Mouse (Mus musculus) spleen, embryonic (tissue): ENCODE data around the gene Prom2.

ENCODE experiments used
- CTCF ChIA-PET: fragments of 350-600 bp; sonication (Branson Sonifier 250); formaldehyde crosslinking; loops from one replicate; lab custom pipeline; 2022; lab: Charles Lee

The Prom2 gene

GRCm38 (mm10) chr2:127484476-127485170 lies 56.6 kb downstream of the Prom2 start:
- CTCF ChIA-PET: no interaction called here

DNA sequence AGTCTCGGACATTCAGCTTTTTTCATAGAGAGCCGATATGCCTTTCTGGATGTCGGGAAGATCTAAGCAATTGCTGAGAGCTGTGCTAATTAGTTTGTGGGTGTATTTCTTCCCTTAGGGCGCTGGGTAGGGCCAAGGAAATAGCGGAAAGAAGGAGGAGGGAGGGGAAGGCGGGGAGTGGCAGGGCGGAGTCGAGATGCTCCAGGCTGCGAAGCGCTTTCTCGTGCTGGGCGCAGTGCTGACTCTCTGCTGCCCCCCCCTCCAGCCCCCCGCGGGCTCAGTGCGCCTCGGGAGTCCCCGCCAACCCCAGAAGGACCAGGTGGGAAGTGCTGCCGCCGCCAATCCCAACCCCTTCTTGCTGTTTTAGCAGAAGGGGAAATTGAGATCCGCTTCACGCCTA lies 58.3 kb downstream of the Prom2 start:
- CTCF ChIA-PET: no interaction called here

DNA sequence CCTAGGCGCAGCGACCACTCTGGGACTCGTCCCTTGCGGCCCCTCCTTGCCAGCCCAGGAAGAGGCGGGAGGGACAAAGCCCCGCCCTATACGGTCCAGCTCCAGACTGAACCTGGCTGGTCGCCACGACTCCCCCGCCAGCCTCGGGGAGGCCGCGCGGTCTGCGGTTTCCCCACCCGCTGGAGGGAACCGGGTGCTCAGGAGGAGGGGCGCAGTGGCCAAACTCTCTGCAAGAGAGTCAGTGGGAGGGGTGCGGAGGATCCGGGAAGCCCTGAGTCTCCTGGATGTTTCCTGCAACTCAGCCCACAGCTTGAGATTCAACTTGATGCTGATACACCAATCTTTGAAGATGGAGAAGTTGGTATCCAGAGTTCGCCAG lies 58.7 kb downstream of the Prom2 start:
- CTCF ChIA-PET: no interaction called here

DNA sequence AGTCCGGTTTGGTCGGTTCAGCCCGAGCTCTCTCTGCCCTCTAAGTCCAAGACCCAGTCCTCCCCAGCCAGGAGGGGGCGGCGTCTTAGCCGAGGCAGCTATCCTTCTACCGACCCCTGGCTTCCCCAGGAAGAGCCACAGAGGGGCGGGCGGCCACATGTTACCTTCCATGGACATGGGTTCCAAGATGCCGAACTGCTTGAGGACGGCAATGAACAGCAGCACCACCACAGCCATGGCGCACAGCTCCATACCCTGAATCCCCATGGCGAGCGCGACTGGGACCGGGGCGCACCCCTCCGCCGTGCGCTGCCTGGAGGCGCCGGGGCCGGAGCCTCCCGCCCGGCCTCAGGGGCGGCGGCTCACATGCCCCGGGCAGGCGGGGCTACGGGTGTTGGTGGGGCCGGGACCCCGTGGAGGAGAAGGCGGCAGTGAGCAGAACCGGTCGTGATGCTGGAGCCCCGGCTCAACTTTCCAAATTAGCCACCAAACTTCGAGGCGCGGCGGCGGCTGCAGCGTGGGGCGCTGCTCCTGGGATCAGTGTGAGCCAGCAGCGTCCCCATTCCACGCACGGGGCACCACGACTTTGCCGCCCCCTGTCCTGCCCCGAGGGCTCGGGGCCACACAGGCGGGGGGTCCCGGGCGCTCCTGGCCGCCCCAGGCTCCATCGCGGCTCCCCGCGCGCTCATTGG lies 59.3 kb downstream of the Prom2 start:
- CTCF ChIA-PET: no interaction called here

- CTCF ChIA-PET: no interaction called here
These were observed 61.5 kb downstream of the Prom2 start for GRCm38 (mm10) chr2:127479763-127480162.

DNA sequence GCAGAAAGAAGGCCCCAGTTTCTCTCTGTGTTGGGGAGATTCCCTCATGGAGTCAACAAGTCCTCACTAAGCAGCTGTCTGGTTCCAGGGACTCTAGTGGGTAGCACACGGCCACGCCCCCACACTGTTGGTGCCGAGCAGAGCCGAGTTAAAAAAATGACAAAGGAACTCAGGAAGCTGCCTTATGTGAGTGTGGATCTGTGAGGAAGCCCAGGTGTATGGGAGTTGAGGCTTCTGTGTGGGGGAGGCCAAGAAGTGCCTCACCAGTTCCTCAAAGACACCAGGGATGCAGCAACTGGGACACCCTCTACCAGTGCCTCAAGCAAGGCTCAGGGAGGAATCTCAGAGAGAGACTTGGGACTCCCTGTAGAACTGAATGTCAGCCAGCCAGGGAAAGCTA lies 62.1 kb downstream of the Prom2 start:
- CTCF ChIA-PET: no interaction called here
